Mouse (Mus musculus): ENCODE measurements around the gene Lipk.

DNA sequence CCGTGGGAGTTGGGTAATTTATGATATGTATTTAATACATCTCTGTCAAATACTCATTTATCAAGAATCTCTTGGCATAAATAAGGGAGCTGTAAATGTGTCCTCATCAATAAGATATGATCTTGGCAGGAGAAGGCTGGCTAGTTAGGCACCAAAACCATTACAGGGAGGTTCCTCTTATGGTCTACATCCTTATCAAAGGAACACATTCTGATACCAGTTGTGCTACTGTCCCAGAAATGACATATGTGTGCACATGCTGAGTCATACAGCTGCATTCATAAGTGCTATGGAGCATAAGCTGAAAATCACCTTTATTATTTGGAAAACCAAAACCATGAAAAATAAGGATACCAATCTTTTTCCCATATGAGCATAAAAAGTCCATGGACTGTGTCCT is 55.5 kb downstream of the Lipk start:
- TF ChIP-seq CTCF (IDR thresholded peaks at IDR 0.05; ENCODE audit: borderline replicate concordance, insufficient read depth, low read length) (no peak), POLR2A (IDR thresholded peaks at IDR 0.05; ENCODE audit: low read depth, low read length) (no peak)

Measured in embryonic fibroblast, embryonic 13.5 days (primary cell).